Mouse (Mus musculus) common myeloid progenitor, adult 5-6 weeks (primary cell): ENCODE data around the gene Golga4. TPM values are rescaled to one million over a fixed set of nuclear protein-coding genes. Genes with fewer than 3 reads are reported as not detected.

ENCODE experiments used
- ATAC-seq: replicated peaks from 2 replicates; pipeline ENCODE4 v1.8.0; 2016; ENCODE audit warnings: low read depth, mild to moderate bottlenecking, moderate TSS enrichment, inconsistent platforms; ENCODE audit not compliant: poor library complexity, severe bottlenecking
- total RNA-seq: library from RNA; stranded (forward); fragments of 200-1000, 187-1606 nt; gene quantifications from 2 replicates; pipeline ENCODE4 v1.2.3, GENCODE M21; 2017

Gene Golga4
- total RNA-seq = 86.7 and 91.0 TPM in 2 replicates

DNA sequence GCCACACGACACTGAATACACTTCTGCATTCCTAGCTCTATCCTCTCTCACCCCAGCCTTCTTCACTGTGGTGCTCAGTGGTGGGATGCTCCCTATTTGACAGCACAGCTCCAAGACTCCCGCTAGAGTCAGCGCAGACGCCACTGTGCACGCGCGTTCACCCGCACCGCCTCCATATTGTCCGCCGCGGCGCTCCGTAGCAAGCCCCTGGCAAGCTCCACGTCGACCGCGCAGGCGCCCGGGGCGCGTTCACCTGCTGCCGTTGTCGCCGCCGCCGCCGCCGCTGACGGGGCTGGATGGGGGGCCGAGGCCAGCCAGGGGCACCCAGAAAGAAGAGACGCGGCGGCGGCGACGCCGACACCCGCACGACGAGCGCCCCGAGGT lies at the start of gene Golga4:
TSS of gene Golga4 (plus strand) at position 248 of the 384 bp plus-strand sequence.
- ATAC-seq = peak; percentile 92

DNA sequence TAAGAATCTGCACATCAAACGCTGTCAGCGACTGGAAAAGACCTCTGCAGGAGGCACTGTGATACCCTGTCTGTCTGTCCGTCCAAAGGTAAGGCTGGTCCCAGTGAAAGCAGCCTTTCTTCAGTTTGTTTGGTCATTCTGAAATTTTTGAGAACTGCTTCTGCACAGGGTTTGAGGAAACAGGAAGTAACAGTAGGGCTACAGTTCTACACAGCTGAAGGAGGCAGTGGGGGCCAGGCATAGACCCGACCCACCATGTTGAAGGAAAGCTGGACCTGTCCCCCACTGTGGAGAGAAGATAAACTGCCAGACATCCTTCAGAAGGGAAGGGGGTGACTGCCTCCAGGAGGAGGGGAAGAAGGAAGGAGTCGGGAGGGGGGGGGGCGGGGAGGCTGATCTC lies 49.7 kb upstream of the Golga4 start:
- ATAC-seq = peak; percentile 69

DNA sequence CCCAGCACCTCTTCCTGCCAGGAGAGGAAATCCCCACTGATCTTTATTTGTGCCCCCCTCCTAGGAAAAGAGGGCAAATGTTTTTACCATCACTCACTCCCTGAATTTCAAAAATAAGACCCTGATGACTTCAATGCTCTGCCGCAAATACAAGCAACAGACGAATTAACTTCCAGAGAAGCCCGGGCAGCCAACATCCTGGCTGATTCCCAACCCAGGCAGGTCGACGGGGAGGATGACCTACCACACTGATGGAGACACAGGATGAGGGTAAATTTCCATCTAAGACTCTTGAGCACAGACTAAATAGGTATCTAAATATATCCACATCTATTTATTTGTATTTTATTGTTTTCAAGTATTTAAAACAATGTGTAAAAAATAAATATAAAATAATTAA lies 48.0 kb upstream of the Golga4 start:
- no peak for ATAC-seq

GRCm38 (mm10) chr9:118464031-118464430 lies 42.0 kb upstream of the Golga4 start:
- ATAC-seq = no peak

GRCm38 (mm10) chr9:118468301-118468700 lies 37.8 kb upstream of the Golga4 start:
- ATAC-seq = no peak

- no peak for ATAC-seq
Observed at GRCm38 (mm10) chr9:118469272-118469671, 36.8 kb upstream of the Golga4 start.

- no peak for ATAC-seq
Observed at GRCm38 (mm10) chr9:118471296-118471695, 34.8 kb upstream of the Golga4 start.

- ATAC-seq = no peak
Observed at GRCm38 (mm10) chr9:118476211-118476765, 29.8 kb upstream of the Golga4 start.

GRCm38 (mm10) chr9:118476766-118477271 lies 29.2 kb upstream of the Golga4 start:
- ATAC-seq = peak; percentile 10; the same call in 1 of the 2 replicates

- 0 out of 2 replicates have a peak, but pooled peaks have one; percentile 17 for ATAC-seq
Observed at GRCm38 (mm10) chr9:118477281-118477931, 28.7 kb upstream of the Golga4 start.

- 0 out of 2 replicates have a peak, but pooled peaks have one; percentile 22 for ATAC-seq
Observed at GRCm38 (mm10) chr9:118477961-118478360, 28.1 kb upstream of the Golga4 start, which contains the start of gene Eomes. TSS of gene Eomes (plus strand) at chr9:118478212.

DNA sequence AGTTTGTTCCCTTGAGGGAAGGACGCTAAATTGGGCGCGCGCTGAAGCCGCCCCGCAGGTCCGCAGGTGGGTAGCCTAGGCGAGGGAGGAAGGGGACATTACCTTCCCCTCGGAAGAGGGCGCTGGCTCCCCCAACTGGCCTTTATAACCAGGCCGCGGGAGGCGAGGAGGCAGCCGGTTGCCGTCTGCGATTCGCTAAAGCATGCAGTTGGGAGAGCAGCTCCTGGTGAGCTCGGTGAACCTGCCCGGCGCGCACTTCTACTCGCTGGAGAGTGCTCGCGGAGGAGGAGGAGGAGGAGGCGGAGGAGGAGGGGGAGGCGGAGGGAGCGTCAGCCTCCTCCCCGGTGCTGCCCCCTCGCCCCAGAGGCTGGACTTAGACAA lies 27.6 kb upstream of the Golga4 start:
- ATAC-seq = peak; percentile 27

DNA sequence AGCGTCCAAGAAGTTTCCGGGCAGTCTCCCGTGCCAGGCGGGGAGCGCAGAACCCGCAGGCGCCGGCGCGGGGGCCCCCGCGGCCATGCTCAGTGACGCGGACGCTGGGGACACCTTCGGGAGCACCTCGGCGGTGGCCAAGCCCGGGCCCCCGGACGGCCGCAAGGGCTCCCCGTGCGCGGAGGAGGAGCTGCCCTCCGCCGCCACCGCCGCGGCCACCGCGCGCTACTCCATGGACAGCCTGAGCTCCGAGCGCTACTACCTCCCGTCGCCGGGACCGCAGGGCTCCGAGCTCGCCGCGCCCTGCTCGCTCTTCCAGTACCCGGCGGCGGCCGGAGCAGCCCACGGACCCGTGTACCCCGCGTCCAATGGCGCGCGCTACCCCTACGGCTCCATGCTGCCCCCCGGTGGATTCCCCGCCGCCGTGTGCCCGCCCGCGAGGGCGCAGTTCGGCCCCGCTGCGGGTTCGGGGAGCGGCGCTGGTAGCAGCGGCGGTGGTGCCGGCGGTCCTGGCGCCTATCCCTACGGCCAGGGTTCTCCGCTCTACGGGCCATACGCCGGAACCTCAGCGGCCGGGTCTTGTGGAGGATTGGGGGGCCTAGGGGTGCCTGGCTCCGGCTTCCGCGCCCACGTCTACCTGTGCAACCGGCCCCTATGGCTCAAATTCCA lies 27.1 kb upstream of the Golga4 start:
- peak; percentile 46 for ATAC-seq

DNA sequence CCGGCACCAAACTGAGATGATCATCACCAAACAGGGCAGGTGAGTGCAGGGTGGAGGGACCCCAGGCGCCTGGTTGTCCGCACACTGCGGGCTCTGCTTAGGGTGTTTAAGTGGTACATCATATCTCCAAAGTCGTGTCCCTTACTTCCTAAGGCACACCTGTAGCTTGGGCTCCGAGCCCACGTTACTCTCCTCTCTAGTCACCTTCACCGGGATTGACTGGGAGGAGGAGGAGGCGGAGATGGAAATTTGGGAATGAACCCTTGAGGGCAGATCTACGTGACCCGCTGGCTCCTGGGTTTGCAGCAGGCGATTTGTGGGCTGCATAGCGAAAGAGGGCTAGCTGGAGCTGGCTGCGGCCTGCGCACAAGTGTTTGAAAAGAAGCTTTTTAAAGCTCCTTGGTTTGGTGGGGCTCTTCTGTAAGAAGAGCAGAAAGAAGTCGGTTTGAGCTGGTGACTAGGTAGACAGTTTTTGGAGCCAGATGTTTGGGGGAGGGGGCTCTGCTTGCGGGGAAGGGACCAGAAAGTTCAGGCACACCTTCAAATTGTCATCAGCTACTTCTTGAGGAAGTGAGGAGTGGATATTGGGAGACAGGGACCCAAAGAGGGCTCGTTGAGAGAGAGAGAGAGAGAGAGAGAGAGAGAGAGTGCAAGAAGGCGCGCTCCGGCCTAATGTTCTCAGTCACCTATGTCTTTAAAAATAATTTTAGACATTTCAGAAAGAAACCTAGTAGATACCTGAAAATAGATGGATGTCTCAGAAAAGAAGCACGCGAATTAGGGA lies 26.4 kb upstream of the Golga4 start:
- no peak for ATAC-seq

- no peak for ATAC-seq
Observed at GRCm38 (mm10) chr9:118480292-118480690, 25.8 kb upstream of the Golga4 start.

DNA sequence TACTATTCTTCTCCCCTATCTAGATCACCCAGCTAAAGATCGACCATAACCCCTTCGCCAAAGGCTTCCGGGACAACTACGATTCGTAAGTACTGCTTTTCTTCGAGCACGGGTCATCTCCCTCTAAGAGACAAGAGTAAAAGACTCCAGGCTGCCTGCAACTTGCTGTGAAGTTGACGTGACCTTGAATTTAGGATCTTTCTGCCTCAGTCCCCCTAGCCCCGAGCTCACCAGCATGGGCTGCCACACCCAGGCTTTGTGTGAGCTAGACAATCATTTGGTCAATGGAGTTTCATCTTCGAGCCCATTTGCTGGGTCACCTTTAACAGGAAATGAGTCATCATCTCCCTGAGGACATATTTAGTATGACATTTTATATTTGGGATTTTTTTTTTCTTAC lies 23.9 kb upstream of the Golga4 start:
- ATAC-seq = no peak

- no peak for ATAC-seq
Observed at GRCm38 (mm10) chr9:118486361-118487095, 19.5 kb upstream of the Golga4 start.

DNA sequence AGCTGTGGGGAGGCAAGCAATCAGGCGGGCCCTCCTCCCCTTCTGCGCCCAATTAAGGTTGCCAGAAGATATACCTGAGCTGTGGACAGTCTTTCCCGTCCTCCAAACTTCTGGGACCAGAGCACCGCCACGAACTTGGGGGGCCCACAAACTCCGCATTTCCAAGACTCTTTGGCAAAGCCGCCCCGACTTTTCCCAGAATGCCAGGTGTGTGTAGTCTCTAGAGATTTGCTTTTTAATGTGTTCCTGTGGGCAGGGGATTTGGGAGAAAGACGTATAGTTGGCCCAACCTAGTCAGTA lies 19.0 kb upstream of the Golga4 start:
- ATAC-seq = no peak

- no peak for ATAC-seq
Observed at GRCm38 (mm10) chr9:118487636-118488035, 18.4 kb upstream of the Golga4 start.
